Mouse (Mus musculus): ENCODE data around the gene Bmpr1b. TPM values are rescaled to one million over a fixed set of nuclear protein-coding genes. Genes with fewer than 3 reads are reported as not detected.

The Bmpr1b gene
- total and polyA plus RNA-seq, 3 experiments = 0.04 TPM; not detected in 1

GRCm38 (mm10) chr3:142106227-142106626 lies 63.0 kb downstream of the Bmpr1b start:
- TF ChIP-seq ZKSCAN1 (IDR thresholded peaks at IDR 0.05; ENCODE audit: borderline replicate concordance, low read depth, low read length) (no peak), ZNF384 (IDR thresholded peaks at IDR 0.05; ENCODE audit: low read depth, low read length) (no peak), JUN (IDR thresholded peaks at IDR 0.05; ENCODE audit: insufficient read depth, low read depth, low read length) (no peak), MYC (IDR thresholded peaks at IDR 0.05; ENCODE audit: low read depth, low read length) (no peak), MEF2A (IDR thresholded peaks at IDR 0.05; ENCODE audit: borderline replicate concordance, low read depth, low read length) (no peak), ETS1 (conservative IDR thresholded peaks at IDR 0.05; ENCODE audit: low read depth, low read length) (no peak), KAT2A (IDR thresholded peaks at IDR 0.05; ENCODE audit: insufficient replicate concordance, low read length) (no peak)
- Histone ChIP-seq H3K4me3 (replicated peaks in 1 of 3; ENCODE audit: low read depth in 2 of 3, low read length in 2 of 3, poor library complexity in 1 of 3) (no peak overlapping the region), H3K9ac (ENCODE audit: insufficient read depth, low read depth) (no peak overlapping the region), H3K79me2 (replicated peaks; ENCODE audit: control insufficient read depth, extremely low read depth, insufficient read depth, poor library complexity, severe bottlenecking) (no peaks in the 10 kb centered on the region), H3K9me3 (replicated peaks; ENCODE audit: low read length) (no peaks in the 10 kb centered on the region), H3K27me3 (replicated peaks) (no peaks in the 10 kb centered on the region), H3K36me3 (replicated peaks in 1 of 2; ENCODE audit: control insufficient read depth in 1 of 2, insufficient read depth in 1 of 2, low read length in 1 of 2) (no peaks in the 10 kb centered on the region), H3K4me2 (ENCODE audit: insufficient read depth, low read depth, poor library complexity, severe bottlenecking) (no peak overlapping the region), H3K4me1 (ENCODE audit: control insufficient read depth in 1 of 2, insufficient read depth in 2 of 2) (no peaks in the 10 kb centered on the region), H3K27ac (ENCODE audit: insufficient read depth, low read depth) (no peak overlapping the region)
- in situ Hi-C loops (cut with MboI; ENCODE audit: low pct_ligation_motif_present, low pct_unique_long_range_greater_than_20kb, low sequenced_read_pairs) = no loop called here
- dilution Hi-C loops (cut with MboI; ENCODE audit: extremely low pct_ligation_motif_present, extremely low pct_unique_long_range_greater_than_20kb, low sequenced_read_pairs) = no loop called here
- no peak for DNase-seq (ENCODE audit: extremely low read depth)

- Histone ChIP-seq H3K4me2 (ENCODE audit: insufficient read depth, low read depth, poor library complexity, severe bottlenecking) (no peak overlapping the region), H3K9me3 (replicated peaks; ENCODE audit: low read length) (no peaks in the 10 kb centered on the region), H3K4me1 (ENCODE audit: control insufficient read depth in 1 of 2, insufficient read depth in 2 of 2) (no peaks in the 10 kb centered on the region), H3K36me3 (replicated peaks in 1 of 2; ENCODE audit: control insufficient read depth in 1 of 2, insufficient read depth in 1 of 2, low read length in 1 of 2) (no peaks in the 10 kb centered on the region), H3K9ac (ENCODE audit: insufficient read depth, low read depth) (no peak overlapping the region), H3K27me3 (replicated peaks) (no peaks in the 10 kb centered on the region), H3K79me2 (replicated peaks; ENCODE audit: control insufficient read depth, extremely low read depth, insufficient read depth, poor library complexity, severe bottlenecking) (no peaks in the 10 kb centered on the region), H3K27ac (ENCODE audit: insufficient read depth, low read depth) (no peak overlapping the region), H3K4me3 (replicated peaks in 1 of 3; ENCODE audit: low read depth in 2 of 3, low read length in 2 of 3, poor library complexity in 1 of 3) (no peak overlapping the region)
- in situ Hi-C loops (cut with MboI; ENCODE audit: low pct_ligation_motif_present, low pct_unique_long_range_greater_than_20kb, low sequenced_read_pairs) = no loop called here
- TF ChIP-seq TCF12 (IDR thresholded peaks at IDR 0.05; ENCODE audit: low read depth, low read length) = no peak
- no peak for TF ChIP-seq POLR2AphosphoS2 (IDR thresholded peaks at IDR 0.05; ENCODE audit: low read depth, low read length)
- TF ChIP-seq KAT2A (IDR thresholded peaks at IDR 0.05; ENCODE audit: insufficient replicate concordance, low read length) = no peak
- no peak for TF ChIP-seq MAZ (IDR thresholded peaks at IDR 0.05; ENCODE audit: low read depth, low read length)
- TF ChIP-seq USF1 (IDR thresholded peaks at IDR 0.05; ENCODE audit: low read depth, low read length) = no peak
- no peak for TF ChIP-seq JUND (conservative IDR thresholded peaks at IDR 0.05; ENCODE audit: low read depth, low read length)
- TF ChIP-seq ELF1 (IDR thresholded peaks at IDR 0.05; ENCODE audit: low read depth, low read length) = no peak
- no peak for TF ChIP-seq SIN3A (IDR thresholded peaks at IDR 0.05; ENCODE audit: low read length)
- TF ChIP-seq JUN (IDR thresholded peaks at IDR 0.05; ENCODE audit: insufficient read depth, low read depth, low read length) = no peak
- TF ChIP-seq IRF4 (IDR thresholded peaks at IDR 0.05; ENCODE audit: low read depth, low read length) = no peak
- no peak for TF ChIP-seq EP300 (IDR thresholded peaks at IDR 0.05; ENCODE audit: low read length)
- TF ChIP-seq NELFE (IDR thresholded peaks at IDR 0.05; ENCODE audit: low read depth, low read length) = no peak
- TF ChIP-seq BHLHE40 (IDR thresholded peaks at IDR 0.05; ENCODE audit: low read depth, low read length) = no peak
- TF ChIP-seq SMC3 (IDR thresholded peaks at IDR 0.05; ENCODE audit: low read depth, low read length) = no peak
- no peak for TF ChIP-seq MXI1 (IDR thresholded peaks at IDR 0.05; ENCODE audit: low read depth, low read length)
- no peak for TF ChIP-seq USF2 (conservative IDR thresholded peaks at IDR 0.05; ENCODE audit: low read depth, low read length)
- no peak for TF ChIP-seq MAFK (IDR thresholded peaks at IDR 0.05; ENCODE audit: insufficient replicate concordance, low read length)
- dilution Hi-C loops (cut with MboI; ENCODE audit: extremely low pct_ligation_motif_present, extremely low pct_unique_long_range_greater_than_20kb, low sequenced_read_pairs) = no loop called here
- no peak for DNase-seq (ENCODE audit: extremely low read depth)
Measured at GRCm38 (mm10) chr3:142104027-142104805, 65.0 kb downstream of the Bmpr1b start.

Data from CH12.LX (cell line).